Mouse (Mus musculus) spleen, embryonic (tissue): ENCODE results near the gene Tgfbr3.
"Not testable (repeated sequence)": the region's sequence is repeated elsewhere in the genome, so short reads cannot be mapped to it uniquely, and the experiment has no call there.

Experiments
- CTCF ChIA-PET: fragments of 350-600 bp; sonication (Branson Sonifier 250); formaldehyde crosslinking; loops from one replicate; lab custom pipeline; 2022; lab: Charles Lee

Tgfbr3 gene

DNA sequence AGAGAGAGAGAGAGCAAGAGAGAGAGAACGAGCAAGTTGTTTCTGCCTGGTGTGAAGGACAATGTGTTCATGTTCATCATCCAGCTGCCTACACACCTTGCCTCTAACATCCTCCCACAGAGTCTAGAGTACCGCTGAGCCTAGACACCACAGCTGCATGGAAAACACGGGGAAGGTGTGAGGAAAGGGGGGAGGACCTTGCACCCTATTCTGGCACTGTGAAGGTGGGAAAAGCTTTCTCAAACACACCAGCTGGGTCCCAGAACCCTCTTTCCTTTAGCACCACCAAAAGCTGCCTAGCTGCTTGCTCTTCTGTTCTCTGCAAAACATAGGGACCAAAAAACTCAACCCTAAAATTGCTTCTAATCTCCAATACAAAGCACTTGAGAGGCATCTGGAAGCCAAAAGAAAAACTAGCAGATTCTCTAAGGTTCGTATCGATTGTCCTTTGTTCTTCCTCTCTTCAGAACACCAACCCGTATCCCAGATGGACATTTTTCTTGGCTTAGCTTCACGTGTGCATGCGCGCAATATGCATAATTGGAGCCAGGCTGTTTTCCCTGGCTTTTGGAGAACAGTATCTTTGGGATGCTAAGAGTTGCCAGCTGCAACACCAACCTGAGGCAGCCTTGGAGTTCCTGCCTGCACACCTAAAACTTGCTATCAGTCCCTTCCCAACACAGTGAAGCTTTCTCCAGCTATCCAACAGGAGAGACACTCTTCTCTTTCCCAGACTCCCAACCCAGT, 6.7 kb downstream of the Tgfbr3 start:
- CTCF ChIA-PET, result no interaction called here

- CTCF ChIA-PET, result no interaction called here
These were observed 10.2 kb downstream of the Tgfbr3 start for GRCm38 (mm10) chr5:107279263-107279662.

- CTCF ChIA-PET, result interaction anchor here (0.6 to 0.7 kb wide), 2 partner anchors 30 to 302 kb away, joined by 3 read pairs; no protein-coding TSS in a partner anchor
These were observed 13.2 kb downstream of the Tgfbr3 start for GRCm38 (mm10) chr5:107276186-107276585.

DNA sequence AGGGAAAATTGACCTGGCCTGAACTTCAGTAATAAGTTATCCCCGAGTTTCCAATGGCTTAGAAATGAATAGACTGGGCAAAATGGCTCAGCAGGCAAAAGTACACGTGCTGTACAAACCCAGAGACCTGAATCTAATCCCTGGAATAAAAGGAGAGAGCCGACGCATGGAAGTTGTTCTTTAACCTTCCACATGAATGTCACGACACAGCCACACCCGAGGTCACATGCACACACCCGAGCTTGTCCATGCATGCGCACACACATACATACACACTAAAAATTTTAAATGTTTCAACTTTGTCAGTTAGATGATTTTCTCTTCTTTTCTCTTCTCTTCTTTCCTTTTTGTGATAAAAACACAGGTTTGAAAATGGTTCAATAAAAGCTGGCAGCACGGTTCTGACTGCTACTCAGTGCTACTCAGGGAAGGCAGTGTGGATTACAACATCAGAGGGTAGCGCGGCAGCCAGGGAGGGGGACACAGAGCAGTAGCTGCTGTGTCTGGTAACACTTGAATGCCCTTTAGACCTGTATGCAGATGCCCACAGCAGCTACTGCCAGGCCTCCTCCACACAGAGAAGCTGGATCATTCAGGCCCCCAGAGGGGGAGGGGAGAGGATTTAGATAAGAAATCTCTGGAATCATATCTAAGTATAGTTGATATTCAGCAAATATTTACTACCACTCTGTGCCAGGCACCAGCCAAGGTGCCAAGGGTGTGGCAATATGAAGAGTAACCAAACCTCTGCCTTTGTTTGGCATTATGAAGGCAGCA, 17.0 kb downstream of the Tgfbr3 start:
- CTCF ChIA-PET, result no interaction called here

- CTCF ChIA-PET, result no interaction called here
These were observed 20.5 kb downstream of the Tgfbr3 start for GRCm38 (mm10) chr5:107269006-107269328.

DNA sequence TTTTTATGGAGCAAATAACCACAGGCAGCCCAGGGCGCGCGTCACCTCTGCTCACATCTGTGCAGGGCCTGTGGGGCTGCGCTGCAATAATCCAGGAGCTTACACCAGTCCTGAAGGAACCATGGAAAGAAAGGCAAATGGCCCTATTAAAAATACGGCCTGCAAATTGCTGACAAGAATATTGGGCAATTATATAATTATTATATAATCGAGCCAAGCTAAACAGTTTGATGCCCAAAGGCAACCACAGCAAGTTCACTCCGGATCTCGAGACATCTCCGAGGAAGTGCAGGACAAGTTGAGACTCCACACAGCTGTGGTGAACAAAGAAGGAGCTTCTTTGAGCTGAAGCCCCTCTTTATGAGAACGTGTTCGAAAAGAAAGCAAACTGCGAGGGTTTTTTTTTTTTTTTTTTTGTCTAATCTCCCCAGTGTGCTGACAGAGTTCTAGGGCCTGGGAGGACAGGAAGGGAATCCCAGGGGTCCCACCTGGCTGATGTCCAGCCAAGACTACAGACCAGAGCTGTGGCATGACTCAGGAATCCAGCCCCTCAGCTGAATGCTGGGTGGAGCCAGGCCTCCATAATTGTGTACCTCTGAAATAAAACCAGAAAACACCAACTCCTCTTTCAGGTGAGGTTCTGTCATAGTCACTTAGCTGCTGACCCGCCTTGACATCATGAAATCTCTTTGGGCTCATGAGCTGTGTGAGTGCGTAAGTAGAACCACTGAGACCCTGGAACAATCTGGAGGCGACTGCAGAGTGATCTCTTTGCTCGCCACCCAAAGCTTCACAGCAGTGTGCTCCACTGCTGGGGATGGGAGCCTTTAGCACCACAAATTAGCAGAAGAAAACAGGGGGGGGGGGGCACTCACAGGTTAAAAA, 21.1 kb downstream of the Tgfbr3 start:
- CTCF ChIA-PET, result no interaction called here

DNA sequence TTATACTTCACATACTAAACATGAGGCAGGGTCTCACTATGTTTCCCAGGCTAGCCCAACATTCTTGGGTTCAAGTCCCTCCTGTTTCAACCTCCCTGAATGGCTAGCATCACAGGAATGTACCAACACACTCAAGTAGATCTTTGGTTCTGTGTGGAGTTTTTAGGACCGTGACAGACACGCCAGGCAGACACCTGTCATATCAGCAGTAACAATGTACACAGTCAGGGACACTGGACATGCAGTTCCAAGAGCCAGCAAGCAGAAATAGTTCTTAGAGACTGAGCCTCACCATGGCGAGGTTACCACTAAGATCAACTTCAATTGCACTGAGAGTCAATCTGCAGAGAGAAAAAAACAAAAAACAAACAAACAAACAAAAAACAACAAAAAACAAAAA, 22.9 kb downstream of the Tgfbr3 start:
- CTCF ChIA-PET, result no interaction called here

DNA sequence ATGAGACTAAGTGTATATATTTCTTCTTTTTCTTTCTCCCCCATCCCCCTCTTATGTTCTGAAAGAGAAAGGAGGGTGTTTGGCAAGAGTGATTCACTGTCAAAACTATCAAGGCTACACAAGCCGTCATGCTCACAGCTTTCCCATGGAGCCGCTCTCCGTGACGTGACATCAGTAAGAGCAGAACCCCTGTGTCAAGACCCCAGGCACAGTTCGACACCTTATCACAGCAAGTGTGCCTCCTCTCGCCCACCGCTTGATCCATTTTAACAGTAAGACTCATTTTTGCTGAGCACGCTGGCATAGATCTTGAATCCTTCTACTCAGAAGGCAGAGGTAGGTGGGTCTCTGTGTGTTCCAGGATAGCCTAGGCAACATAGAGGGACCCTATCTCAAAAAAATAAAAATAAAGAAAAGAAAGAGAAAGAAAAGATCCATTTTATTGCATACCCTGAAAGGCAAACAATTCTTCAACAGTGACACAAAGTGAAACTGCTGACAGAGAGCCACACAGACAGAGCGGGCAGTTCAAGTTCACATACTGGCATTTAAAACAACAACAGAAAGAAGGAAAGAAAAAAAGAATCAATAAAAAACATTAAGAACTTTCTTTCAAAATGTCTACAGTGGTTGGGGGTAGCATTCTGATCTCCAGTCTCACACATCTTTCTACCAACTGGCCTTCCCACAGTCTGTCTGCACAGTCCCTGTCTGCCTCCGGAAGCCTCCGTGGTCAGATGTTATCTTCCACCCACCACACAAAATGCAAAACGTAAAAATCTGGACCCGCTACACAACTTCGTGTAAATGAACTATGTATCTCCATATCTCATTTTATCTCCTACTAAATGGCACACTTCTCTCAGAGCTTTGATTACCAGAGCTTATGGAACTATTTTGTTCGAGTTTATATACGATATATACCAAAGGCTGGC, 24.7 kb downstream of the Tgfbr3 start:
- CTCF ChIA-PET, result interaction anchor here (0.7 kb wide), 2 partner anchors 275 to 404 kb away, joined by 5 to 6 read pairs; no protein-coding TSS in a partner anchor

DNA sequence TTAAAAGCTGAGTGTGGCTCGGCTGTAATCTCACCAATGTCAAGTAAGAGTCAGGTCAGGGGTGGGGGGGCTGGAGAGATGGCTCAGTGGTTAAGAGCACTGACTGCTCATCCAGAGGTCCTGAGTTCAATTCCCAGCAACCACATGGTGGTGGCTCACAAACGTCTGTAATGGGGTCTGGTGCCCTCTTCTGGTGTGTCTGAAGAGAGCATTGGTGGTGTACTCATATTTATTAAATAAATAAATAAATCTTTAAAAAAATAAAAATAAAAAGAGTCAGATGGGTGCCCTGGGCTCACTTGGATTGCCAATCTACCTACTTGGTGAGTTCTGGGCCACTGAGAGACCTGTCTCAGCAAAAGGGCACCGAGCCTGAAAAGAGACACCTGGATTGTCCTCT, 25.6 kb downstream of the Tgfbr3 start:
- CTCF ChIA-PET, result no interaction called here

DNA sequence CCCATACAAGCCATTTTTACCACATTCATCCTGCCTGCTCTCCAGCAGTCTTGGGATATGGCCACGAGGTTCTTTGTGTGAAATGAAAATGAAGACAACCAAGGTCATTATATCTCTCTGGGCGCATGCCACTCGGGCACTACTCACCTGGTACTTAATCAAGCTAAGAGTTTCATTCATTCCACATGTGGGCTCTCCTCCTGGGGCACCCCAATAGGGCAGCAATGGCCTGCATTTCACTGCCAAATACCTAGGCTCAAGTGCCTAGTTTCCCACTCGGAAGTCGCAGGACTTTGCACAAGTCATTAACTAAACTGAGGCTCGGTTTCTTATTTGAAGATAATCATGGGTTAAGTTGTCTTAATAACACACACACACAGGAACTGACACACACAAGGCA, 27.5 kb downstream of the Tgfbr3 start:
- CTCF ChIA-PET, result no interaction called here

DNA sequence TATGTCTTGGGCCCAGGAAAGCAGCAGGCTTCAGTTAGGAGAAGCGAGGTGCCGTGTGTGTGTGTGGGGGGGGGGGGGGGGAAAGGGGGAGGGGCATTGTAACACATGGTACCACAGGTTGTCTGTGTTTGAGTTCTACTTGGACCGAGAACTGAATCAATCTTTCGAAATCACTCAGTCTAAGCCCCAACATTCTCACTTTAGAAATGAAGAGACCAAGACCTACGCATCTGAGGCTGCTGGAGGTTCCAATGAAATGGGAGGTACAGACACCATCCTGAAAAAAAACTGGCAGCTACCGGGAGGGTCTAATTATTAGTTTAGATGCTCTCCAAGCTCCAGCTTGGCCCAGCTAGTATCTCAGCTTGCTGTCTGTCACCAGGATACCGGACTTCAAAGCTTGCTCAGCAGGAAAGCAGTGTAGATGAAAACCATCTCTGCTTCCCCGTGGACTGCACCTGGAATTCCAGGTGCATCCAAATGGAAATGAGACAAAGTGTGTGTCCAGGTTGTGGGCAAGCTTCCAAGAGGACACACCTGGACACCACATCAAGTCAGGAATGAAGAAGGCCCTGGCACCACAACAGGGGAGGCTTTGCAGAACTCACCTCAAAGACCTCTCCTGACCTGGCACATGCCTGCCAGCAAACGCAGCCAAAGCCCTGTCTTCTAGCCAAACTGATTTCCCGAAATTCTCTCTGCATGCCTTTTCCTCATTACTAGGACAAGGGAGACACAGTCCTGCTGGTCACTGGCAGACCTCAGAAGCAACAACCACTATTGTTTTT, 28.5 kb downstream of the Tgfbr3 start:
- CTCF ChIA-PET, result interaction anchor here (0.7 kb wide), 1 partner anchor 37 kb away, joined by 3 read pairs; no protein-coding TSS in a partner anchor

GRCm38 (mm10) chr5:107259487-107260040, 29.9 kb downstream of the Tgfbr3 start:
- CTCF ChIA-PET, result interaction anchor here (0.7 kb wide), 1 partner anchor 8 kb away, joined by 10 read pairs; no protein-coding TSS in a partner anchor

GRCm38 (mm10) chr5:107253395-107253794, 36.0 kb downstream of the Tgfbr3 start:
- CTCF ChIA-PET, result no interaction called here

- CTCF ChIA-PET, result no interaction called here
These were observed 37.0 kb downstream of the Tgfbr3 start for GRCm38 (mm10) chr5:107252435-107252834.

DNA sequence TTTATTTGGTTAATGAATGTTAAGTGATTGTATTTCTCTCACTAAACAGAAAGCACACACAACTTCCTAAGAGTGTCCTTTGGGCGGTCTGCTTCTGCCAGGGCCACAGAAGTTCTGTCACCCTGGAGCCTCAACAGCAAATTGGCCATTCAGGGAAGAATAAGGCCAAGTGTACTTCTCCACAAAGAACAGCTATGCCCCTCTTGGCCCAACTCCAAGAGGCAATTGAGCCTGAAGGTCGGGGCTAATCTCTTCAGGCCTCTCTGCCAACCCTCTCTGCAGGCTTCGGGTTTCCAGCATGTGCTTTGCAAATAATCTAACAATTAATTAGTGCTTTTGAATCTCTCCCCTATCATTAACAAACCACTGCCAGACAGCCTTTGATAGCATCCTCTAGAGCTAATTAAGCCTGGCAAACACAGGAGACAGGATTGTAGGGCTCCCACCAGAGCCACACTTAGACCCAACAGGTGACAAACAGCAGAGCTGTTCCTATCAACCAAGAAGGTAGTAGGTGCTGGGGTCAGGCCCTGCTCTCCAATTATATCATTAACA, 37.6 kb downstream of the Tgfbr3 start:
- CTCF ChIA-PET, result interaction anchor here (0.5 kb wide), 1 partner anchor 8 kb away, joined by 10 read pairs; no protein-coding TSS in a partner anchor

- CTCF ChIA-PET, result no interaction called here
These were observed 38.7 kb downstream of the Tgfbr3 start for GRCm38 (mm10) chr5:107250548-107251272.

- CTCF ChIA-PET, result no interaction called here
These were observed 40.7 kb downstream of the Tgfbr3 start for GRCm38 (mm10) chr5:107248732-107249131.

DNA sequence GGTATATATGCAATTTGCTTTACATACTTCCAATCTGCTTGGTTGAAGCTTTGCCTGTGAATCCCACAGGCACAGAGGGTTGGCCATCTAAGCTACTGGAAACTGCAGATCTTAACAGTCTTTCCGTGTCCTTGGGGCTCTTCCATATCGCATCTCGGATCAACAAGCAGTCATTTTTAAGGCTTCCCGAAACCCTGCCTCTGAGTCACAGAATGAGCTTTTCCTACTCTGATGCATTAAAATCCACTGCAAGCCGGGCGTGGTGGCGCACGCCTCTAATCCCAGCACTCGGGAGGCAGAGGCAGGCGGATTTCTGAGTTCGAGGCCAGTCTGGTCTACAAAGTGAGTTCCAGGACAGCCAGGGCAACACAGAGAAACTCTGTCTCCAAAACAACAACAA, 41.1 kb downstream of the Tgfbr3 start:
- CTCF ChIA-PET, result not testable (repeated sequence)

GRCm38 (mm10) chr5:107247786-107248185, 41.6 kb downstream of the Tgfbr3 start:
- CTCF ChIA-PET, result no interaction called here
